Mouse (Mus musculus): ENCODE data around the gene Slc9a5.
A peak's percentile ranks its signal among the peaks of the same experiment; 100 is the strongest.

The Slc9a5 gene

DNA sequence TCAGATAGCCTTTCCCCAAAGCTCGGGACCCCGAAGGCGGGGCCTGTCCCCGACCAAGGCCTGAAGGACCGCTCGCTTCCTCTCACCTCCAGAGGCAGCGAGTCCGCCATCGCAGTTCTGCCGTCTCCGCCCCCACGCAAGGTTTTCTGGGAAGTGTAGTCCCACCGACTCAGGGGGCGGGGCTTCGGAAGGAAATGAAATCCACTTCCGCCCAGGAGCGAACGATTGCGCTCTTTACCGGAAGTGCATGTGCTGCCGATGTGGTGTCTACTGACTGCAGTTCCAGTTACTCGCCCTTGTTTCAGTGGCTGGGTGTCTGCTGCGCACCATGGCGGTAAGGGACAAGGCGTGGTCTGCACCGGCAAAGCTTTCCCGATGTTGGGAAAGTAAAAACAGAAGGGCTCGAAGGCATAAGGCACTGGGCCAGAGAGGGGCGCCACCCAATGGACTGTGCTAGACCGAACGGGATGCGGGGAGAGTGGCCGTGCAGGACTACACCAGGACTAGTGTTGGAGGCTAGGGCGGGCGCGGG lies 22.4 kb upstream of the Slc9a5 start, which contains the start of the genes Lrrc29 and Tmem208:
TSS of gene Lrrc29 (minus strand) at position 138 of the 532 bp plus-strand sequence.
TSS of gene Tmem208 (plus strand) at position 214 of the 532 bp plus-strand sequence.
- peak; percentile 95 for DNase-seq (ENCODE audit: low read depth, low spot score)

GRCm38 (mm10) chr8:105326968-105327367 lies 21.7 kb upstream of the Slc9a5 start:
- DNase-seq (ENCODE audit: low read depth, low spot score): no peak

DNA sequence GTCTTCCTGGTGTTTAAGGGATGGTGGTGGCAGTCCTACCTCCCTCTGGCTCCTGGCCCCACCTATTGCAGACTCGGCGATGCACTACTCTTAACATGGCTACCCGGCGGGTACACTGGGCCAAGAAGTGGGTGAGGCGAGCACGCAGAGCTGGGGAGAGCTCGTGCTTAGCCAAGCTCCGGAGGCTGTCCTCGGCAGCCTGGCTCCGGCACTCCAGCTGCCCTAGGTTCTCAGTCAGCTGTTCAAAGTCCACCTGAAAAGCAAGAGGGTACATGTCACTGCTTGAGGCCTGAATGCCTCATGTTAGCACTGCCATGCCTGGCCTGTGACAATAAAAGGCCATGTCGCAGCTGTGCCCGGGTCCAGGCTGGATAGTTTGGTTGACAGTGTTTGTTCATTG lies 18.3 kb upstream of the Slc9a5 start:
- DNase-seq (ENCODE audit: low read depth, low spot score): no peak

GRCm38 (mm10) chr8:105331469-105331868 lies 17.2 kb upstream of the Slc9a5 start:
- no peak for DNase-seq (ENCODE audit: low read depth, low spot score)

GRCm38 (mm10) chr8:105331931-105332330 lies 16.7 kb upstream of the Slc9a5 start:
- DNase-seq (ENCODE audit: low read depth, low spot score): no peak

DNA sequence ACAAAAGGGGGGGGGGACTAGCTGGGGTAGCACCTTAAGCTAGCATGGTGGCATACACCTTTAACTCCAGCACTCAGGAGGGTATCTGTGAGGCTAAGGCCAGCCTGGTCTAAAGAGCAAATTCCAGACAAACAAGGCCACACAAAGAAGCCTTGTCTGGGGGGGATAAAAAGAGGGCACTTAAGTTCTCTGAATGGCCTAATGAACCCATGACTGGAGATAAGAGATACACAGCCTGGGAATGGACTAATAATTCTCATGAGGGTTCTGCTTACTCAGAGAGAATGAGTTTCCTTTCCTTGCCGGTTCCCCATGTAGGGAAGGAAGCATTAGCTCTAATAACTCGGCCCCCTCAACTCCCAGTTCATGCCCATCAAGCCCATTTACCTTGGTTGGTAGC lies 16.1 kb upstream of the Slc9a5 start:
- no peak for DNase-seq (ENCODE audit: low read depth, low spot score)

DNA sequence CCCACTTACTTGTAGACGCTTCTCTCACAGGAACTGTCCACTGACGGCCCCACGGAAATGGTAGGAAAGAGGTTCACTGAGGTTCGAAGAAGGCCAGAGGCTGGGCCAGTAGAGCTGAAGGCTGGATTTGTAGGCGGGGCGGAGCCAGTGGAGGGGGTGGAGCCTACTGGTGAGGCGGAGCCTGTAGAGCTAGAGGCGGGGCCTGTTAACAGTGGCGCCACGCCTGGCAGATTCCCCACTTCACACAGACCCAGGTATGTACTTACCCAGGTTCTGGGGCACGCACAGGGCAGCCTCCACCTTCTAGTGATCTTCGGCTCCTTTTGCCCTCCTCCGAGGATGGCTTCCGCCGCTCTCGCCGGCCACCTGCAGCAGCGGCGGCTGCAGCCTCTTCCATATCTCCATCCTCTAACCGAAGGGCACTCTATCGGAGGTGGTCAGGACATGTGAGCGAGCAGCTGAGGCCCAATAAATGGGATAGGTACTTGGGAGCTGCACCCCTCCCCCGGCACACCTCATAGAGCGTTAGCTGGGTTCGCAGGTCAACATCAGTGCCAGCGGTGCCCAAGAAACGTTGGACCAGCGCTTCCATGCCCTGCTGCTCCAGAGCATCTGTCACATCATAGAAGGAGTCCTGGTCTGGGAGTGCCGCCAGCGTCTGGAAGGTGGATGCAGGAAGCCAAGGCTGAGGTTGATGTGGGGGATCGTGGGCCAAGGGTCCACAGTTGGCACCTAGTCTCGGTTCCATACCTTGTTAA lies 12.1 kb upstream of the Slc9a5 start:
- DNase-seq (ENCODE audit: low read depth, low spot score): no peak

- no peak for DNase-seq (ENCODE audit: low read depth, low spot score)
Measured at GRCm38 (mm10) chr8:105338992-105339391, 9.7 kb upstream of the Slc9a5 start.

GRCm38 (mm10) chr8:105339886-105340635 lies 8.6 kb upstream of the Slc9a5 start:
- DNase-seq (ENCODE audit: low read depth, low spot score): no peak

DNA sequence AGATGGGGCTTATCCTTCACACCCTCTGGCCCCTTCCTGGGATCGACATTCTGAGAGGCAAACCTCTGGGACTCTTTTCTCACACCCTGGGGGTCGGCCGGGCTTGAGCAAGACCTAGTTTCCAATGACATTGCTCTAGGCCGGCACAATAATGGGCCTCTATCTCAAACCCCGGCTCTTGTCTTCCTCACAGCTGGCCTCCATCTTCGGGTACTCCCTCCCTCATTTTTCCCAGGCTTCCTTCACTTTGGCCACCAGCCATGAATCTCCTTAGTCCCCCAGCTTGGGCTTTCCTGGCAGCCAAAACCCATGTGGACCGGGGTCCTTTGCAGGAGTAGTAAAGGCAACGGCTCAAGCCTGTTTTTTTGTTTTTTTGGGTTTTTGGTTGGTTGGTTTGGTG lies 7.2 kb upstream of the Slc9a5 start:
- no peak for DNase-seq (ENCODE audit: low read depth, low spot score)

GRCm38 (mm10) chr8:105342768-105343167 lies 5.9 kb upstream of the Slc9a5 start:
- DNase-seq (ENCODE audit: low read depth, low spot score): no peak

GRCm38 (mm10) chr8:105343791-105344574 lies 4.7 kb upstream of the Slc9a5 start:
- no peak for DNase-seq (ENCODE audit: low read depth, low spot score)

DNA sequence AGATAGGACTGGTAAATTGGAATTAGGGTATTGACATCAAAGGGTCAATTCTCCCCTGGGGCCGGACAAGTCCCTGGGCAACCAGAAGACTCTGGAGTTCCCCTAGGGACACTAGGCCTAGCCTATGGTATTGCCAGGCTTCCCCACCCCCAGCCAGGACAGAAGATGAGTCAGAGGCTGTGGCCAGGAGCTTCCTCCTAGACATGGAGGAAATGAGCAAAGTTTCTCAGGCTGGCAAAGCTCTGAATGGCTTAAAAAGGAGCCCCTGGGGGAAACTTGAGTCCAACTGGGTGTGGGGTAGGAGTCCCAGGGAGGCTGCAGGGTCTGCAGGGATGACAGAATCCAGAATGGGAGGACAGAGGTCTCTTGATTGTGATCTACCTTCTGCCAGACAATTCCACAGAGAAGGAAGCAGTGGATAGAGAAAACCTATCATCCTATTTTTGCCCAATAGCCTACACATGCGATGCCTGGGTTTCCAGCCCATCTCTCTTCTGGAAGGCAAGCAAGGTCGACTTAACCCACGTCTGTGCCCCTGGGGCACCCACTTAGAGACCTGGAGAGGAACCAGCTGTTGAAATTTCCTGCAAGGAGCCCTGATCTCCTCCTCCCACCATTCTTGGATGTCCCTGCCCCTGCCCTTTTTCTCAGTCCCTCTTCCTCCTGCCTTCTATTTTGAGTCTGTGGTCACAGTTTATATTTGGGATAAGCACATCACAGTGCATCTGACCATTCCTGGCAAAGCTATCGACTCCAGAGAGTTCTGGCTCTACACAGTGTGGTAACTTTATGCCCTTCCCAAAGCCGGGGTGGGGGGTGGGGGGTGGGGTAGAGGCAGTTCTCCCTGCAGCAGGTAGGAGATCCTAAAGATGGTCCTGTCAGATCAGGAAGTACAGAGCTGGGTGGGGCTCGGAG lies 3.3 kb upstream of the Slc9a5 start:
- no peak for DNase-seq (ENCODE audit: low read depth, low spot score)

DNA sequence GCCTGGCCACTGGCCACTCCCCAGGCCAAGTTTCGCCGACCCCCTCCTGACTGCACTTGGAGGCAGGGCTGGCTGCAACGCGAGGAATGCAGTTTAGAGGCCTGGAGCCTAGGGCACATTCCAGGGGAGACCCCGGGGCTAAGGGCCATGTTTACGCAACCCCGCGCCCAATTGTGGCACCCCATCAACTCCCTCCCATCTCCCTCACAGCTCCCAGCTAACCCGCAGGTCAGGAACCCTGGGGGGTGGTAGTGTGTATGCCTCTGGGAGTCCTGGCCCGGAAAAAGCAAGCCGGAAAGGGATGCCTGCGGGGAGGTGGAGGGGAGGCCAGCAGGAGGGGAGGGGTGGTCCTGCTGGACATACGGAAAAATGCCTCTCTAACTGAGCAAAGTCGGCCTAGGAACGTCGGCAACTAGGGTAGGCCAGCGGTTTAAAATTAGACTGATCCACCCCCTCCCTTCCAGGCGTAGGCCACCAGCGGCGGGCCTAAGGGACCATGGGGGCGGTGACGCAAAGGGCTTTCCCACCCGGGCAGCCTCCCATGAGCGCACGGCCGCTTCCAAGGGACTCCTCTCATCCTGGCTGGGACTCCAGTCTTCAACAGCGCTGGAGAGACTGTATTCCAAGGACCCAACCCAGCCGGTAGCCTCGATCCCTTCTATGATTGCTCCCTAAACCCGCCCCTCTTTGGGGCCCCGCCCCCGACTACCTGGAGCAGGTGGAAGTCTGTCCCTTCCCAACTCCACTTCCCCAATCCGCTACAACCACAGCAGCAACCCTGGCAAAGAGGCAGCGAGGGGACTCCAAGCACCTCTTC lies 1.8 kb upstream of the Slc9a5 start:
- no peak for DNase-seq (ENCODE audit: low read depth, low spot score)

- DNase-seq (ENCODE audit: low read depth, low spot score): peak; percentile 81
Measured at GRCm38 (mm10) chr8:105347428-105348221, 1.0 kb upstream of the Slc9a5 start, which contains the start of gene Fhod1. Gene Fhod1 (minus strand): TSS chr8:105347953.

DNA sequence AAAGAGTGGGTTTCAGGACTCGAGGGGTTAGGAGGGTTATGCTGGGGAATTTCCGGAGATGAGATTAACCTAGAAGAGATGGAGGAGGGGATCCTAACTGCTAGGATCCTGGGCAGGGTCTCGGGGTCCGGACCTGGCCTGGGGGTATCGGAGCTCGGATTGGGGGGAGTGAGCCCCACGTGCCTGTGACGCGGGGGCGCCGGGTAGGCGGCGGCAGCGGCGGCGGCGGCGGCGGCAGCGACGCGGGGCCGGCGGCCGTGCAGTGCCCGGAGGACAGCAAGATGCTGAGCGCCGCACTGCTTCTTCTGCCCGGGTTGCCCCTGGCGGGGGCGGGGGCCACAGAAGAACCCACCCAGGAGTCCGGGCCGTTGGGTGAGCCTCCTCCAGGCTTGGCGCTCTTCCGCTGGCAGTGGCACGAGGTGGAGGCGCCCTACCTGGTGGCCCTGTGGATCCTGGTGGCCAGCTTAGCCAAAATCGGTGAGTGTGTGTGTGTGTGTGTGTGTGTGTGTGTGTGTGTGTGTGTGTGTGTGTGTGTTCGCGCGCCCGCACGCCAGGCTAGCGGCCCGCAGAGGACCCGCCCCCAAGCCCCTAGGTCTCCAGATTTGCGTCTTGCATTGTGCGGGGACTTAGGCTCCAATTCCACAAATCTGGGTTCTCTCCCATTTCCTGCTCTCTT lies 591 bp downstream of the Slc9a5 start:
- DNase-seq (ENCODE audit: low read depth, low spot score): no peak

GRCm38 (mm10) chr8:105350186-105350585 lies 1.5 kb downstream of the Slc9a5 start:
- DNase-seq (ENCODE audit: low read depth, low spot score): no peak

DNA sequence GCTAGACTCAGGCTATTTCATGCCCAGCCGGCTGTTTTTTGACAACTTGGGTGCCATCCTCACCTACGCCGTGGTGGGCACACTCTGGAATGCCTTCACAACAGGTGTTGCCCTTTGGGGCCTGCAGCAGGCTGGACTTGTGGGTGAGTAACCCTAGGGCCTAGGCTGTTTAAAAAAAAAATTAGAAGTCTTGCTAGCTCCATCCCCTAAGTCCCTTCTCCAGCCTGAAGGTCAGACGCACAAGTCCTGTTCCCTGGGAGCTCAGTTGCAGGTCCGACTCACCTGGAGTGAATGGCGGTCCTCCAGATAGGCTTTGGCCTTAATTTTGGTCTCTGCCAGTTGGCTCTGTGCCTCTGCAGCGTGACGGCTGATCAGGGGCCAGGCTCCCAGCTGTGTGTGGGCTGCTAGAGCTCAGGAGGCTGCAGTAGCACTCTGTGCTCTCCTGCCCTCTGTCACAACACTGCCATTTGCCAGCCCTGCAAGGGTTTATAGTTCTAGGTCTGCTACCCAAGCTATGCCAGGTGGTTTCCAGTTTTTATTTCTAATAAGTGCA lies 5.0 kb downstream of the Slc9a5 start:
- no peak for DNase-seq (ENCODE audit: low read depth, low spot score)

Measured in c-Kit-negative CD71-positive TER-119-positive erythroid progenitor cells, embryonic 14.5 days (primary cell).